Mouse (Mus musculus) heart, adult 18-20 months (tissue): ENCODE data around the gene 1600014C10Rik. TPM values are rescaled to one million over a fixed set of nuclear protein-coding genes. Genes with fewer than 3 reads are reported as not detected.

Source experiments
- DNase-seq, 2 experiments: peaks; one replicate each; pipeline ENCODE4 v3.0.0; 2021 to 2022; ENCODE audit warnings: mixed read lengths in 1 of 2
- total RNA-seq, 2 experiments: library from RNA; stranded (reverse); gene quantifications; 2 replicates each; pipeline ENCODE4 v1.2.3; 2021

Gene 1600014C10Rik
- total RNA-seq, 2 experiments from 2014 or later = 36.7 to 37.9 TPM

DNA sequence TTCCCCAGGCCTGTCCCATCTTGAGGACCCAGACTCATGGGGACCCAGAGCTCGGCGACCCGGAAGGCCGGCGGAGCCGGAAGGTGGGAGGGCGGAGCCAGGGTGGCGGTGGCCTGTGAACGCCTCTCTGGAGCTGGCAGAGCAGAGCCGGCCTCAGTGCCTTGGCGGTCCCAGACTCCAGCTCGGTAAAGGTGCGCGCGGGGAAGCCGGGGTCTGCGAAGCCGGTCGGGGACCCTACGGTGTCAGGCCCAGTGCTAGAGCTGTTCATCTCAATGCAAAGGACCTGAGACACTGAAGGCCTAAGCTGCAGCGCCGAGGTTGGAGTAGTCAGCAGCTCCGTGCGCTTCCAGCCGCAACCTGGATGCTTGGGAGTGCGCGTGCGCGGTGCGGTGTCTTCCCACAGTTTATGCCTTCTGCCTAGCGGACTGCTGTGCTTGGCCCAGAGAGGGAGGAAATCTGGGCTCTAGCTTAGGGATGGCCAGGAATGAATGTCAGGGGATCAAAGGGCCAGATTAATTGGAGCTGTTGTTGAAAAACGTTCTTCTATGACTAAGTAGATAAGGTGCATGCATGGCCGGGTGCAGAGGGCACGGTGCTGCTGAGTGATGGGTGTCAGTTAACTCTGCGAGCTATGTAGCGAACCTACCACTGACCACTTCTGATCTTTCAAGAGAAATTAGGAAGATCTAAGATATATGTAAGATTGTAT, 846 bp downstream of the 1600014C10Rik start:
- DNase-seq = peak; percentile 89 to 90

DNA sequence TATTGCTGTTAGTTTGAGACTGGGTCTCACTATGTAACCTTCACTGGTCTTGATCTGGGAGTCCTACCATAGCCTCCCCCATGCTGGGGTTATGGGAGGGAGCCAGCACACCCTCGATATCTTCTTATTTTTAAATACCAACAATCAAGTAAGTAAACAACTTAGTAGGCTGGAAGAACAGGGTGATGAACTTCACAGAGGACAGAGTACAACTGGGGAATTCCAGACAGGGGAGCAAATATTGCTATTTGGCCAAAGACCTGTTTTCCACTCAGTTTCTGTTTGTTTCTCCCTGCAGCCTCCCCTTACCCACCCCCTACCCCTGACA, 1.4 kb downstream of the 1600014C10Rik start:
- DNase-seq = no peak

DNA sequence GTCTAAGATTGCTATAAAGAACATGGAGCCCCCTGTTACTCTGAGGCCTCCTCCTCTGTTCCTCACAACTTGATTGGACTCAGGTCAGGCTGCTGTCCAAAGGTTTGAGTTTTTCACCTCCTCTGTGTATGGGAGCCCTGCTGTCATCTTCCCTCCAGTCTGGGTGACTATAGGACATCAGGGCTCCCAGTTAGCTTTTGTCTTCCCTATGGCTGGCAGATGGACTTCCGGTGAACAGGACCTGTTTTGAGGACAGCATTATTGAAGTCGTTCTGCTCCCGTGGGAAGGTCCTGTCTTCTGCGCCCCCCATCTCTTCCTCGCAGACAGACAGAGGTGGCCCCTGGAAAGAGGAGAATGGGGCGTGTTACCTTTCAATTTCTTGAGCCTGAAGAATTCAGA, 1.8 kb downstream of the 1600014C10Rik start:
- no peak for DNase-seq

DNA sequence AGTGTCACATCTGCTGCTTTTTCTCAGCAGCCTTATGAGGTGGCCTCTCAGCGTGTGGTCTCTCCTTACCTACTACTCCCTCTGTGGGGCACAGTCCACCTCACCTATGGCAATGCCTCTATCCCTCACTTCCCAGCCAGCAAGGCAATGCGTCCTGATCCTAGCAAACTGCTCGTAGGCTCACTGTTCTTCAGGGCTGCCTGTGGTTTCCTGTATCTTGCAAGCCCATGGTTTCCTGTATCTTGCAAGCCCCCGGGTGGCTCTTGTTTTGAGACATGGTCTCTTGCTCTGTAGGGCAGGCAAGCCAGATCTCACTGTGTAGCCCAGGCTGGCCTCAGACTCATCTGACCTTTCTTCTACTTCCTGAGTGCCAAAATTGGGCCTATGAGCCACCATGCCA, 3.8 kb downstream of the 1600014C10Rik start:
- DNase-seq = no peak

DNA sequence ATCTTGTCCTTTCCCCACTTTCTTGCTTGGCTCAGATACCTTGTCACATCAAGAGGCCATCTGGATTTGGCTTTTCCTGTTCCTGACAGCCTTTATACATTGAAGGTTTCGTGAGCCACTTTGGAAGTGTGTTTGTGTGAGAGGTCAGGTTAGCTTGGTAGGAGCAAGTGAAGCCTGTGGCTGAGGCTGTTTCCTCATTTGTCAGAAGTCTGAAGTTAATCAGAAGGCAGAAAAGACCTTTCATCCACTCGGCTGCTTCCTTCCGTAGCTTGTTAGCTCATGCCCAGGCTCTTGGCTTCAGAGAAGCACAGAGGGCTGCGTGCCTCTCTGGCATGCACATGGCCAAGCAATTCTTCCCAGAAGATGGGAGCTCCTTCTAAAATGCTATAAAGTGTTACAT, 4.8 kb downstream of the 1600014C10Rik start:
- no peak for DNase-seq

DNA sequence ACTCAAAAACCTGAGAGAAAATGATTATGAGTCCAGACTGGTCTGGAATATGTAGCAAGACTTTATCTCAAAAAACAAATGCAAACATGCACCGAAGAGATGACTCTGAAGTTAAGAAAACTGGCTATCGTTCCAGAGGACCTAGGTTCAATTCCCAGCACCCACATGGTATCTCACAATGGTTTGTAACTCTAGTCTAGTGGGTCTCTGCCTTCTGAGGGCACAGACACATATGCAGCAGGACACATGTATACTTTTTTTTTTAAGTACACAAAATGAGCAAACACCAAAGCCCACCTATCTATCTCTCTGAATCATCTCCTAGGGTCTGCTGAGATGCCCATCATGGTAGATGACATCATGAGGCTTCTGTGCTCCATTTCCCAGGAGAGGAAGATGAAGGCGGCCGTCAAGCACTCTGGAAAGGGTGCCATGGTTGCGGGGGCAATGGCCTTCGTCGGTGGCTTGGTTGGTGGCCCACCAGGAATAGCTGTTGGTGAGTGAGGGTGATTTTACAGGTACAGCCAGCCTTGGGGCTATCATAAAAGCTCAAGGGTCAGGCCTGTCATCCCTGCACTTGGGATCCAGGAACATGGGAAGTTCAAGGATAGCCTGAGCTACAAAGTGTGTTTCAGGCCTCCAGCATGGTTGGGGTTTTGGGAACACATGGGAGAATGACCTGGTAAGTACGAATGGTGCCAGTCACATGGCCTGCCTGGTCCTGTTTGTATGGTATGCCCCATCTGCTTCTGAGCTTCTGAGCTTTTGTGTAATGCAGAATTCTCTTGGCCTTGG, 5.5 kb downstream of the 1600014C10Rik start:
- DNase-seq = no peak

DNA sequence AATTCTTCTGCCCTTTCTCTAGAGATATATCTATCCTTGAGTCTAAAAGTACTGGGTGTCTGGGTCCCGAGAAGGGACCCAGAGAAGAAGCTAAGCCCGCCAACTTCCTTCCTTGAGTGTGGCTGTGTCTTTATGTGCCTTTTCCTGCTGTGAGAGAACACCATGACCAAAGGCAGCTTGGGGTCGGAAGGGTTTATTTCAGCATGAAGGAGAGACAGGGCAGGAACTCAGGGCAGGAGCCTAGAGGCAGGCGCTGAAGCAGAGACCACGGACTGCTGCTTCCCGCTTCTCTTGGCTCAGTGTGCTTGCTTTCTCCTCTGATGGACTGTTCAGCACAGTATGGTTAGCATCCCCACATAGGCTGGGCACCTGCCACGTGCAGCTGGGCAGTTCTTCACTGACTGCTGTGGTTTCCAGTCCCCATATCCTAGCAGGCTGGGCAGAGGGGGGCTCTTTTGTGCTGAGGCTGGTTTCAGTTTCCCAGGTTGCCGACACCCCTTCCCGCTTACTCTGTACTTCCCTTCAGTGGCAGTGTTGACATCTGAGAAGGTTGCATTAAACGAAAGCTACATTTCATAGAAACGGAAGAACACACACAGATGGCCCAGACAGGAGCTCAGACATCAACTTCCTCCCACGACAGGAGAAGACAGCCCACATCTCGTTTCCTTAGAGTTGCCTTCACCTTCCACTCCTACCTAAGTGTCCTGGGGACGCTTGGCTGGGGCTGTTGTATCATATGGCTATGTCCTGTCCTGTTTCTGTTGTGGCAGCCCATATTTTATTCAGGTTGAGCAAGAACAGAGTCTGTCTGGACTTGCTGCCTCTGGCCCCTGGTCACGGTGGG, 6.3 kb downstream of the 1600014C10Rik start:
- DNase-seq = no peak

DNA sequence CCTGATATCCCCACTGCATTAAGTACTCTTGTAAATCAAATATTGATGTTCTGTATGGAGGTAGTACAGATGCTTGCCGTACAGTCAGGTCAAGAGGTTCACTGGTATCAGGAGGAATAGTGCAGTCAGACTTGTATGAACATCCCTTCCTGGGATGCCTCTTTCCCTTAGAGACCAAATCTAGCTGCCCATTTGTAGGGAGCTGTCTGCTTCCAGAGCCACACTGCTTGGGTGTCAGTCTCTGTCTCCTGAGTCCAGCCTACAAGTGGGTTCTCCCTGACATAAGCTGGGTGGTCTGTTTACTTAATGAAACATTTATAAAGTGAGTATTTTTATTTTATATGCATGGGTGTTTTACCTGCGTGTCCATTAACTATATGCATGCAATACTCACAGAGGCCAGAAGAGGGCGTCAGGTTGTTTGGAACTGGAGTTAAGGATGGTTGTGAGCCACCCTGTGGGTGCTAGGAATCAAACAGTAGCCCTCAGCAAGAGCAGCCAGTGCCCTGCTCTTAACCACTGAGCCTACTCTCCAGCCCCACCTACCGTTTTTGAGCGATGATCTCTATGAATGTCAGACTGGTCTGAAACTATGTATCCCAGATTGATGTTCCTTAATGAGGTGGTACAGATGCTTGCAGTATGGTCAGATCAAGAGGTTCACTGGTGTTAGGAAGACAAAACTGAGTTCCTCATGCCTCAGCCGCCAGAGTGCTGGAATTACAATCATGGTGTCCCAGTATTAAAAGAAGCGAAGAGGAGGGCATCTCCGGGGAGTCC, 7.2 kb downstream of the 1600014C10Rik start:
- DNase-seq = no peak

DNA sequence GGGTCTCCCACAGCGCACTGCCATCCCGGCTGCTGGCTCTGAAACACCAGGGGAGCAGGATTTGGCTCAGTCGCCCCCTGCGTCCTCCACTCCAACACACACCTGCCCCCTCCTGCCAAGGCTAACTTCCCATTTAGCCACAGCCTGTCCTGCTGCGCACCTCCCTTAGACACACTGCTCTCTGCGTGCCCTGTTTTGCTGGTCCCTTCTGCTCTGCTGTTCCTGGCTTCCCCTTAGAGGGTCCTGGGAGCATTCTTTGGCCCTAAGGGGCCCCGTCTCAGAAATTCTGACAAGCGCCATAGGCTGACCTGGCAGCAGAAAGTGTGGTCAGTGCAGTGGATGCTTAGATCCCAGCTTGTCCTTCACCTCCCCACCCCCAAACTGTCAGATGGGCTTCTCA, 8.1 kb downstream of the 1600014C10Rik start:
- DNase-seq = no peak

DNA sequence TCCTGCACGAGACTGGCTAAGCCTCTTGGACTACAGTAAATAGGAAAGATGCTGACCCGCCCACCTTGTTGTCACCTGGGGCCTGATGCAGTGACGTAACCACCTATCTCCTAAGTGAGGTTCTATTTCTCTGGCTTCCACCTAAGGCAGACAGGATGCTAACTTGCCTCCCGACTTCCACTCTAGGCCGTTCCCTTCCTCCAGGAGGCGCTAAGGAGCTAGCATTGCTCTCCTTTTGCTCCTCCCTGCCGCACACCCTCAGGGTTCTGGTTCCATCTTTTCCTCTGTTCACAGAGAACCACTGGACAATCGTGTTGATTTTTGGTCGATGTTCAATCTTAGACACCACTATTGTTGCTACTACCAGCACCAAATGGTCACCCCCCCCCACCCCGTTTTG, 8.6 kb downstream of the 1600014C10Rik start:
- no peak for DNase-seq

DNA sequence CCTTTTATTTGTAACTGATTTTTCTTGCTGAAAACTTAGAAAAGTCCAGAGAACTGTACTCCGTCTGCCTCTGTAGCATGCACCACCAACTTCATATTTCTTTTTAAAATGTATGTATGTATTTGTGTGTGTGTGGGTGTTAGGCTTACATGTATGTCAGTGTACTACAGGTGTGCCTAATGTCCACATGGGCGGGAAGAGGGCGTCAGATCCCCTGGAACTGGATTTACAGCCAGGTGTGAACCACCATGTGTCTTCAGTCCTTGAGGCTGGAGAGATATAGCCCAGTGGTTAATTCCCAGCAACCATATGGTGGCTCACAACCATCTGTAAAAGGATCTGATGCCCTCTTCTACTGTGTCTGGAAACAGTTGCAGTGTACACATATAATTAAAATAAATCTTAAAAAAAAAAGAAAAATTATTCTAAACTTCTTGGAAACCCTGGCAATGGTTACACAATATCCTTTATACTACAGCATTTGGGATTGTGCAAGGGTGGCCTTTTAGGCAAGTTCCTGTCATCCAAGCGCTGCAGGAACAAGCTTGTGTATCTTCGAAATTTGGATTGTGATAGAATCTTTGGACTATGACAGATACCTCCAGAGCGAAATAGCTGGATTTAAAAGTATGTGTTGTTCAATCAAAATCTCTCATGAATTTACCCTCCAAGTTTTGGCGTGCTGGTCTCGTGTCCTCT, 17.0 kb downstream of the 1600014C10Rik start:
- no peak for DNase-seq

DNA sequence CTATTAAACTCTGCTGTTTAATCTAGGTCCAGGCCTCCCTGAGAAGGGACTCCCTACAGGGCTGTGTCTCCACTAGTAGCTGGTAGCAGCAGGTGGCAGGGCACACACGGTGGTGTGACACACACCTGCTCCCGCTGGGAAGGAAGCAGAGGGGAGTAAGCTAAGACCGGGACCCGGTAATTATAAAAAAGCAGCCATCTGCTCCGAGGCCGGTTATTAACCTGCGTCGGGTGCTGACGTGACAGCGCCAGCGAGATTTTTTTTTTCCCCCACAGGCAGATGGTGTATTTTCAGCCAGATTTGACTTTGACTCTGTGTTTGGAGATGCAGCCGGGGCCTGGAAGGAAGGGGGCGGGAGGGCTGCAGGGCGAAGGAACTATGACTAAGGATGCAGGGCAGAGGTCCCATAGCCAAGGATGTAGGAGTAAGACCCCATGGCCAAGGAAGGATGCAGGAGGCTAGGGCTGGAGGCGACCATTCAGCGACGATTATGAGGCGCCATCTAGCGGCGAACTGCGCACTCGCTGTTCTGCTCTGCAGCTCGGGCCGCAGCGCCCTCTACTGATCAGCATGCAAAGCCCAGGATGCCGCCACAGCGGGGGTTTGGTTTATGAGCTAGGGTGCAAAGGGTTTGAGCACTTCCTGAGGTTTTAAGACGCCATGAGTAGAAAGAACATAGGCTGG, 17.7 kb downstream of the 1600014C10Rik start:
- peak; percentile 82 to 91 for DNase-seq

DNA sequence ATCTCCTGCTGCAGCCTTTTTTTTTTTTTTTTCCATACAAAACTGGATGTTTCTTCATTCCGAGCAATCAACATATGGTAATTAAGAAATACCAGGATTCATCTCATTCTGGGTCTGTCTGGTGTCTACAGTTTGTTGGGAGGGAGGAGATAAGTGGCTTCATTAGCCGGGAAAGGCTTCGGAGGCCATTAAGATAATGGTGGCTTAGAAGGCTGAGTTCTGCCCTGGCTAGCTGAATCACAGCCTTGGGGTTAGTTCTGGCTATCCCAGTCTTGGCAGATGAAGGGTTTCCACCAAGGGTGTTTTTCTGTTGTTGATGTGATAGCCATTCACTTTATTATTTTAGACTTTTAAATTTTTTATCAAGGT, 18.3 kb downstream of the 1600014C10Rik start:
- no peak for DNase-seq

DNA sequence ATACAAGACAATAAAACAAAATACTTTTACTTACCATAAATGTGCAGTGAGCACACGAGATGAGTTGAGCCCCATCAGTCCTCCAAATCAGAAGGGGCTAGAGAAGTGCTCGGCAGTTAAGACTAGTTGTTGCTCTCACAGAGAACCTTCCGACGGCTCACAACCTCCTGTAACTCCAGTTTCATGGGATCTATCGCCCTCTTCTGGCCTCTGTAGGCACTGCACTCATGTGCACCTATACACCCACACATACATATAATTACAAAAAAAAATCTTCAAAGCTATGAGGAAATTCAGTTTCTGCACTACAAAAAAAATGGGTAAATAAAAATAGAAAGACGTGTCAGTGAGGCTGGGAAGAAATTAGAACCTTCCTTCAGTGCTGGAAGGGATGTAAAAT, 21.3 kb downstream of the 1600014C10Rik start:
- no peak for DNase-seq

DNA sequence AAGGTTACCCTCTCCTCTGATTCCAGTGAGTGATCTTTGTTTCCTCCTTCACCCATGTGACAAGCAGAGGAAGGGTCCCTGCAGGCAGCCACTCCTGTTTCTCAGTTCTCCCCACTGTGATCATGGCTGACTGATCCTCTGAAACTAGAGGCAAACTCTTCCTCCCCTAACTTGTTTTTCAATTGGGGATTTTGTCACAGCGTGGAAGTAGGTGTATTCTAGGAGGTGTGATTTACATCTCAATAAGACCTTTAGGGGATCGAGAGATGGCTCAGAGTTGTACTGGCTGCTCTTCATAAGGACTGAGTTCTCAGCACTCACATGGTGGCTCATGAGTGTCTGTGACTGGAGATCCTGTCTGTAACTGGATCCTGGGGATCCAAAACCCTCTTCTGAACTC, 22.8 kb downstream of the 1600014C10Rik start:
- no peak for DNase-seq

DNA sequence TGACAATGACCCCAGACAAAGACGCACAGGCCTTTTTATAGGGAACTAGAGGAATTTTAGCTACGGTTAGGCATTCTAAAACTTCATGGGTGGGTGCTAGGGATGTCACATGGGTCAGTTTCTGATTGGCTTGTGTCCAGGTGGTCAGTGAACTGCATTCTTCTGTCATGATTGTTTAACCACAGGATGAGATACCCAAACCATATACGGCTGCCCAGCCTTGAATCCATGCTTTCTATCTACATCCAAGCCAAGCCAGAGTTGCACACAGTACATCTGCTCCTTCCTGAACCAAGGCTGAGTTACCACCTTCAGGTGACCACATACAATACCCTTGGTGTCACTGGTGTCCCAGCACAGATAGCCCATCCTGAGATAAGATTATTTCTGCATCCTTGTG, 23.5 kb downstream of the 1600014C10Rik start:
- DNase-seq = no peak

DNA sequence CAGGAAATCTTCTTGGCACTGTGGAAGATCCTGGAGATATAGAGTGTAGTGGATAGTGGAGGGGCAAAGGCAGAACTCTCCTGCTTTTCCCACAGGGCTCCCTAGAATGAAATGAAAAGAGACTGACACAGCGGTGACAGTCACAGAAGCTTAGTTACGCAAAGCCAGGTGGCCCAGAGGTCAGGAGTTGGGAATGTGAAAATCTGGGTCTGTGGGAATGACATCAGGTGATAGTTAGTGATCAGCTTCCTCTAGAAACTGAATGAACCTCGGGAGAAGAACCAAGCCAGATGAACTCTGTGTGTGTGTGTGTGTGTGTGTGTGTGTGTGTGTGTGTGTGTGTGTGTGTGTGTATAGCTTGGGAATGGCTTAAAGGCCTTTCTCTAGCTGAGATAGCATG, 26.0 kb downstream of the 1600014C10Rik start:
- no peak for DNase-seq

DNA sequence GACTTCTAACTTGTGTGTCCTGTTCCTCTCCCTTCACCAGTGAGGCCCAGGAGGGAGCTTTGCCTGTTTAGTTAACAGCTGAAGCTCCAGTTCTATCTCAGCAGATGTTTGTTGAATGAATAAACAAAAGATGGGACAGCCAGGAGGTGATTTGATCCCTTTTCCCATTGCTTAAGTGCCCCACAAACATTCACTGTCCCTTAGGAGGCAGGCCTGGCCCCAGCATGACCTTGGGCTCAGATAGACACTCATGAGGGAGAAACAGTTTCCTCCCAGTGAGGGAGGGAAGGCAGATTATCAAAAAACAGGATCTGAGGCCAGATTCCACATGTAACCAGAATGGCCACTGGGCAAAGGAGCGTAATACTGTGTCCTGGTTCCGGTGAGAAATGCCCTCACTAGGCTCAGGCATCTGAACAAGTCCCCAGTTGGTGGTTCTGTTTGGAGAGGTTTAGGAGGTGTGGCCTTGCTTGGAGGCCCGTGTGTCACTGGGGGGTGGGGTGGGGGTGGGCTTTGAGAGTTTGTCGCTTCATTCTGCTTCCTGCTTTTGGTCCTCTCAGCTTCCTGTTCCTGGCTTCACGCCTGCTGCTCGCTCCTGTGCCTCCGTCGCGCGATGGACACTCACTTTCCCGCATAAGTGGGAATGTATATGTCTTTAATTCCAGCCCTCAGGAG, 26.6 kb downstream of the 1600014C10Rik start:
- DNase-seq = no peak

DNA sequence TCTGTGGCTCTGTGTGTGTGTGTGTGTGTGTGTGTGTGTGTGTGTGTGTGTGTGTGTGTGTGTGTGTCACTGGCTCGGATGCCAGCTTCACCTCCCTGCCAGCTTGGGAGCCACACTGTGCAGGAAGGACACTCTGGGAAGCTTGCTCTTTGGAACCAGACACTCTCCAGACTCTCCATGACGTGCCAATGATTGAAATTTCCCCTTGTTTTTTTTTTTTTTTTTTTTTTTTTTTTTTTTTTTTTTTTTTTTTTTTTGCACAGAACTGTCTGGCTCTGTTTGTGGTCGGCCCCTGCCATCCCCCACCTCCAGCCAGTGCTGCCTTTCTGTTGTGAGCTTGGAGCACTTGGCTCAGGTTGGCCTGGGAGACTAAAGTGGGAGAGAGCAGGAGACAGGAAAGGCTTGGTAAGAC, 29.6 kb downstream of the 1600014C10Rik start:
- DNase-seq = peak in 1 of 2 experiments; percentile 29

DNA sequence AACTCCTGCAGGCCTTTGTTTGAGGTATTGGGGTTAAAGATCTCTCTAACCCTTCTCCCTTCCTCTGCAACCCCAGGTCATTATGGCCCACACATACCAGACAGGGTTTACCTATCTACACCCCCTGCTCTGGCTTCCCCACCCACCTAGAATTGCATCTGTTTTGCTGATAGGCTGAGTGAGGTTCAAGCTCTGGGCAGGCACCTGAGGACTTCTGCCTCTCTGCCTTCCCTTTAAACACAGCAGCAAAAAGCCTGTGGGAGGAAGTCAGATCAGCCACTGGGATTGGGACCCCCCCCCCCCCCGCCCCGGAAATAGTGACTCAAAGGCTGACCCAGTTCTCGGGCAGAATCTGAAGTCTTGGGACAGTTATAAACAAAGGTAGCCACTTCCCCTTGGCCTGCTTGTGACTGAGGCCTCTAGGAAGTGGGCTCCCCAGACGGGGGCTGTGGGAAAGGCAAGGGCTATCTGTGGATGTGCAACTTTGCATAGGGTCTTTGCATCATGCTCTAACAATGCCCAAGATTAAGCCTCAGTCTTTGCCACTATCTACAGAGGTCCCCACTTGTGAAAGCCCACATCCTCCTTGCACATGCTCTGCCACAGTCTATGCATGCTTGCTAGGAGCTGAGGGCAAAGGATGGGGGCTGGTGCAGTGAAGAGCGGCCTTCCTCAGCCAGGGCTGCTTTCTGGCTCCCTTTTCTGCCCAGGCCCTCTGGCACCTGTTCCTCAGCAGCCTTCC, 31.6 kb downstream of the 1600014C10Rik start:
- no peak for DNase-seq
